Comparison of ENCODE assay signal across 10 mouse cellular contexts in the genomic region with DNA sequence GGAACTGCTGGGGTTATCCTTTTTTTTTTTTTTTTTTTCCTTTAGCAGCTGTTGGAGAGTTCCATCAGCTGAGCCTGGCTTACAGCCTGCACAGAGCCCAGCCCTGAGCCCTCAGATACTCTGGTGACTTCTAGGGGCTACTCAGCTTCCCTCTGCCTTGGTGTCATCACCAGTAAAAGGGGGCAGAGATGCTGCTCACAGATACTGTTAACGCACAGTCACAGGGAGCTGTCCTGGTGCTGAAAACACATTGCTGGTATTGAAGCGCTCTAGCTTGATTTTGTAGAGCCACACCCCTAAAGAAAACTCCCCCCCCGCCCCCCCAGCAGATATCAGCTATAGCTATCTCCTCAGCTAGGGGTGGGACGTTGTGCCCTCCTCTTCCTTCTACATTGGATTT.
DNase-seq lines count a peak whose midpoint lies in the region; ATAC-seq and TF ChIP-seq lines count a peak whose summit lies in the region.
"Had no signal": no experiment of that assay in that cellular context is flagged by ENCODE, and none has a peak within 500 bp of the region (broad histone marks: within the 10 kb centered on the region; RNA-seq: fewer than 3 reads in every experiment).

No protein-coding gene starts in this region.

- peaks cover 10% of the 10 kb centered on the region for H3K9me3 ChIP-seq in heart, embryonic 12.5 days (replicated peaks)
- H3K9me3 ChIP-seq in neural tube, embryonic 15.5 days (replicated peaks) = no peaks in the 10 kb centered on the region
- peaks cover 3% of the 10 kb centered on the region; the same call in 1 of the 2 replicates for H3K9me3 ChIP-seq in embryonic facial prominence, embryonic 10.5 days
- no peaks in the 10 kb centered on the region for H3K9me3 ChIP-seq in stomach, postnatal 0 days (ENCODE audit: control insufficient read depth, low read length)
- H3K9me3 ChIP-seq: forebrain, embryonic 13.5 days had no signal

- intact Hi-C loops in heart, postnatal 10 days (cut with DNase I) = no loop called here

- 7% methylated on average over 4 of the region's 4 CpGs for WGBS in heart, embryonic 12.5 days
- WGBS in neural tube, embryonic 15.5 days = 20% methylated on average over 4 of the region's 4 CpGs
- WGBS in embryonic facial prominence, embryonic 10.5 days = 12% methylated on average over 4 of the region's 4 CpGs
- WGBS in stomach, postnatal 0 days = 10% methylated on average over 4 of the region's 4 CpGs

- H3K4me2 ChIP-seq in heart, embryonic 12.5 days = no peak overlapping the region
- no peak overlapping the region for H3K4me2 ChIP-seq in neural tube, embryonic 15.5 days
- H3K4me2 ChIP-seq in stomach, postnatal 0 days (replicated peaks; ENCODE audit: low read depth) = no peak overlapping the region
- H3K4me2 ChIP-seq: forebrain, embryonic 13.5 days had no signal

- no peak for ATAC-seq in heart, embryonic 12.5 days (ENCODE audit: insufficient number of reproducible peaks, low FRiP score)
- ATAC-seq in neural tube, embryonic 15.5 days (ENCODE audit: low FRiP score) = no peak
- no peak for ATAC-seq in stomach, postnatal 0 days (ENCODE audit: low FRiP score, low TSS enrichment)
- ATAC-seq: forebrain, embryonic 13.5 days had no signal

- no peak overlapping the region for H3K9ac ChIP-seq in heart, embryonic 12.5 days
- no peak overlapping the region for H3K9ac ChIP-seq in neural tube, embryonic 15.5 days (replicated peaks)
- H3K9ac ChIP-seq in stomach, postnatal 0 days (ENCODE audit: low read length) = no peak overlapping the region
- H3K9ac ChIP-seq: forebrain, embryonic 13.5 days had no signal

- DNase-seq in heart, postnatal 10 days = peak; percentile 19 to 24
- DNase-seq in neural tube, embryonic 10.5 days (ENCODE audit: extremely low spot score, low spot score) = peak; percentile 41
- peak; percentile 62 for DNase-seq in embryonic facial prominence, embryonic 10.5 days (ENCODE audit: low spot score)
- DNase-seq in stomach, postnatal 0 days (ENCODE audit: low spot score) = peak; percentile 39
- DNase-seq in B cell, adult 2 months = no peak
- no peak for DNase-seq in T-cell, adult 2 months (ENCODE audit: low spot score)

- no peaks in the 10 kb centered on the region for H3K4me1 ChIP-seq in heart, embryonic 12.5 days (replicated peaks)
- H3K4me1 ChIP-seq in neural tube, embryonic 15.5 days = peaks cover 7% of the 10 kb centered on the region; the same call in 1 of the 2 replicates
- no peaks in the 10 kb centered on the region for H3K4me1 ChIP-seq in embryonic facial prominence, embryonic 10.5 days
- H3K4me1 ChIP-seq in stomach, postnatal 0 days (replicated peaks; ENCODE audit: control insufficient read depth, insufficient read depth) = no peaks in the 10 kb centered on the region
- H3K4me1 ChIP-seq: forebrain, embryonic 13.5 days had no signal

- no peak overlapping the region for H3K27ac ChIP-seq in heart, embryonic 12.5 days (ENCODE audit: poor library complexity, severe bottlenecking)
- no peak overlapping the region for H3K27ac ChIP-seq in neural tube, embryonic 15.5 days (replicated peaks)
- no peak overlapping the region for H3K27ac ChIP-seq in embryonic facial prominence, embryonic 10.5 days (replicated peaks)
- no peak overlapping the region for H3K27ac ChIP-seq in stomach, postnatal 0 days (replicated peaks)
- H3K27ac ChIP-seq: forebrain, embryonic 13.5 days had no signal

- no peak for TF ChIP-seq CTCF in stomach, postnatal 0 days (IDR thresholded peaks at IDR 0.05; ENCODE audit: low read depth)

- TF ChIP-seq EP300 in stomach, postnatal 0 days (optimal IDR thresholded peaks at IDR 0.05) = no peak

- H3K36me3 ChIP-seq in heart, embryonic 12.5 days = no peaks in the 10 kb centered on the region
- H3K36me3 ChIP-seq in neural tube, embryonic 15.5 days = no peaks in the 10 kb centered on the region
- H3K36me3 ChIP-seq in embryonic facial prominence, embryonic 10.5 days (replicated peaks) = no peaks in the 10 kb centered on the region
- no peaks in the 10 kb centered on the region for H3K36me3 ChIP-seq in stomach, postnatal 0 days (ENCODE audit: control insufficient read depth, insufficient read depth, low read length)

- H3K4me3 ChIP-seq in heart, embryonic 12.5 days = no peak overlapping the region
- H3K4me3 ChIP-seq in neural tube, embryonic 15.5 days (replicated peaks) = no peak overlapping the region
- no peak overlapping the region for H3K4me3 ChIP-seq in embryonic facial prominence, embryonic 10.5 days
- no peak overlapping the region for H3K4me3 ChIP-seq in stomach, postnatal 0 days (ENCODE audit: low read depth, low read length)
- H3K4me3 ChIP-seq: forebrain, embryonic 13.5 days had no signal

- no peaks in the 10 kb centered on the region for H3K27me3 ChIP-seq in heart, embryonic 12.5 days (replicated peaks)
- no peaks in the 10 kb centered on the region for H3K27me3 ChIP-seq in neural tube, embryonic 15.5 days (replicated peaks)
- H3K27me3 ChIP-seq in embryonic facial prominence, embryonic 10.5 days (replicated peaks; ENCODE audit: low read depth, poor library complexity, severe bottlenecking) = no peaks in the 10 kb centered on the region
- no peaks in the 10 kb centered on the region for H3K27me3 ChIP-seq in stomach, postnatal 0 days (ENCODE audit: control insufficient read depth, insufficient read depth, low read length)
- H3K27me3 ChIP-seq: CH12.LX; forebrain, embryonic 13.5 days had no signal

Comparison
In these comparisons a context has a peak if more than half of its experiments do, and no peak if none do; other contexts are left out.
1. DNase-seq: peak in heart, postnatal 10 days (2 of 2), neural tube, embryonic 10.5 days (single experiment), embryonic facial prominence, embryonic 10.5 days (single experiment) and stomach, postnatal 0 days (single experiment); none in B cell, adult 2 months (0 of 2) and T-cell, adult 2 months (single experiment).